Mouse (Mus musculus) embryonic facial prominence, embryonic 10.5 days (tissue): Measurements from ENCODE around the gene Ntng2. TPM values are rescaled to one million over a fixed set of nuclear protein-coding genes. Genes with fewer than 3 reads are reported as not detected.

Source experiments
- DNase-seq: peaks from one replicate; pipeline ENCODE4 v3.0.0-alpha.2; 2017; ENCODE audit warnings: low spot score
- H3K27ac ChIP-seq: fragments of 300-500 bp; sonication (generic); replicated peaks from 2 replicates; pipeline ENCODE4 v1.5.1; 2016; ENCODE audit warnings: mild to moderate bottlenecking
- H3K27me3 ChIP-seq: fragments of 300-500 bp; sonication (generic); replicated peaks from 2 replicates; pipeline ENCODE4 v1.6.1; 2016; ENCODE audit warnings: low read depth, mild to moderate bottlenecking; ENCODE audit not compliant: poor library complexity, severe bottlenecking
- H3K36me3 ChIP-seq: fragments of 300-500 bp; sonication (generic); replicated peaks from 2 replicates; pipeline ENCODE4 v1.6.1; 2016; ENCODE audit warnings: mild to moderate bottlenecking, moderate library complexity
- H3K4me1 ChIP-seq: fragments of 300-500 bp; sonication (generic); 2 replicates; pipeline ENCODE4 v1.6.1; 2016
- H3K4me3 ChIP-seq: fragments of 300-500 bp; sonication (generic); 2 replicates; pipeline ENCODE4 v1.5.1; 2016; ENCODE audit warnings: mild to moderate bottlenecking, moderate library complexity
- H3K9me3 ChIP-seq: fragments of 300-500 bp; sonication (generic); 2 replicates; pipeline ENCODE4 v1.6.1; 2016; ENCODE audit warnings: mild to moderate bottlenecking
- WGBS: fragments of 180-500 bp; shearing (Covaris S2); methylation state at CpG from one replicate; pipeline ENCODE4 v1.1.7; 2016; 5-methylcytosine and 5-hydroxymethylcytosine counted together
- polyA plus RNA-seq: library from polyadenylated mRNA; unstranded; fragments of >200 nt; fragmentation: Nextera tagmentation; extraction: Ambion mirVana; gene quantifications from 2 replicates; pipeline ENCODE4 v1.2.1, GENCODE M21; 2016

Gene Ntng2
- polyA plus RNA-seq, 1 experiment from 2014 or later = 1.4 TPM

- peak; percentile 51 for DNase-seq
- Histone ChIP-seq H3K36me3 (no peaks in the 10 kb centered on the region), H3K27me3 (peaks cover 100% of the 10 kb centered on the region), H3K27ac (peak overlapping the region; percentile 40; the same call in 1 of the 2 replicates), H3K9me3 (no peaks in the 10 kb centered on the region), H3K4me1 (peaks cover 74% of the 10 kb centered on the region), H3K4me3 (peak overlapping the region; percentile 74)
- WGBS = under 1% methylated on average over 61 of the region's 61 CpGs
Observed at GRCm38 (mm10) chr2:29251095-29252058, 1.4 kb downstream of the Ntng2 start.

GRCm38 (mm10) chr2:29250263-29251094 lies 2.3 kb downstream of the Ntng2 start:
- Histone ChIP-seq H3K27me3 (peaks cover 100% of the 10 kb centered on the region), H3K27ac (no peak overlapping the region), H3K36me3 (no peaks in the 10 kb centered on the region), H3K4me1 (peaks cover 69% of the 10 kb centered on the region), H3K9me3 (no peaks in the 10 kb centered on the region), H3K4me3 (peak overlapping the region; percentile 74)
- WGBS = under 1% methylated on average over 44 of the region's 44 CpGs
- DNase-seq = peak; percentile 70

- Histone ChIP-seq H3K27ac (no peak overlapping the region), H3K4me1 (peaks cover 69% of the 10 kb centered on the region), H3K9me3 (no peaks in the 10 kb centered on the region), H3K27me3 (peaks cover 99% of the 10 kb centered on the region), H3K36me3 (no peaks in the 10 kb centered on the region), H3K4me3 (peak overlapping the region; percentile 74)
- DNase-seq = peak; percentile 31
- WGBS = 2% methylated on average over 10 of the region's 10 CpGs
Observed at GRCm38 (mm10) chr2:29249852-29250251, 3.0 kb downstream of the Ntng2 start.

DNA sequence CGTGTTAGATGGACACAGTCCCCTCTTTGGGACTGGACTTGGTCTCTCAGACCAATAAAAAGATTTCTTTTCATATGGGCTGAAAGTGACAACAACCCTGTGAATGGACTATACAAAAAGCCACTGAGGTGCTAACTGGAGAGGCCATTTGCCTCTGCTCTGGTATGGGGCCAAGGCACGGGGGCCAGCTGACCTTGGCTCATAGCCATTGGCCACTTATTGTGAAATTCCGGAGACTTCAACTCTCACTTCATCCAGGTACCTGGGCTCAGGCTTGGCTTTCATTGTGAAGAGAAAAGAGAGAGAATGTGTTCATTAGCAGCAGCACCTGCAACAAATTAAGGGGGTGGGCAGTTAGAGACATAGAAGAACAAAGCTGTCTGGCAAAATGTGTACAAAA lies 4.3 kb downstream of the Ntng2 start:
- WGBS = 73% methylated on average over 3 of the region's 3 CpGs
- Histone ChIP-seq H3K27me3 (peaks cover 92% of the 10 kb centered on the region), H3K27ac (no peak overlapping the region), H3K9me3 (no peaks in the 10 kb centered on the region), H3K4me1 (peaks cover 60% of the 10 kb centered on the region), H3K36me3 (0 out of 2 replicates have a peak, but pooled peaks cover 7% of the 10 kb centered on the region), H3K4me3 (no peak overlapping the region)
- DNase-seq = no peak

DNA sequence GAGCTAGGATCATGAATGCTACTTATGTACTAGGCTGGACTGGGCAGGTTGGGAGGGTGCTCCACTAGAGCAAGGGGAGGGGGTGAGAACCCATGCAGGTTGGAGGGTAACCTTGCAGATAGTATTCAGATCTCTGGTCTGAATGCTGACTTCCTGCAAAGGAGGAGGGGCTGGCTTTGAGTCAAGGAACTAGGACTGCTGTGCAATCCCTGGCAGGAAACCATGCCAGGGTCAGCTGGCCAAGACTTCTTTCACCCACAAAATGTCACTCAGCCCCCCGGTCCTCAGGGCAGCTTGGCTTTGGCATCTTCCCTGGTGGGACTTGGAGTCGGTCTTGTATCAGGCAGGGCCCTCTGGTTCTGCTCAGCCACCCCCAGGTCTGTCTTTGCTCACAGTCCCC lies 5.4 kb downstream of the Ntng2 start:
- H3K36me3 ChIP-seq = 0 out of 2 replicates have a peak, but pooled peaks cover 7% of the 10 kb centered on the region
- H3K4me3 ChIP-seq = no peak overlapping the region
- whole genome bisulfite sequencing = 90% methylated on average over 2 of the region's 2 CpGs
- DNase-seq = no peak
- H3K9me3 ChIP-seq = no peaks in the 10 kb centered on the region
- peaks cover 80% of the 10 kb centered on the region for H3K27me3 ChIP-seq
- H3K27ac ChIP-seq = no peak overlapping the region
- peaks cover 48% of the 10 kb centered on the region for H3K4me1 ChIP-seq

DNA sequence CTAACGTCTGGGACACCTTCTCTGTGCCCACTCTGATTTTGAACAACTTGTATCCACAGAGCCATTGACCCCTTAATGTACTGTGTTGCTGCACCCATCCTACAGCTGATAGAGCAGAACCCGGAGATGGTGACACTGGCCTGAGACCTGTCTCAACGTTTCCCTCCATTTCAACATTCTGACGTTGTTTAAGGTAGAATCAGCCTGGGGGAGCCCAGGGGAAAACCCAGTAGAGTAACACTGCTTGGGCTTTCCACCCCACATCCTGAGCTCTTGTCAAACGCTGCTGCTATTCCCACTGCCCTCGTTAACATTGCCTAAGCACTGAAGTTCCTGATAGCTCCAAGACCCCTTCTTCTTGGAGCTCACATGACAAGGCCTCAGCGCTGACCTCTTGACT lies 5.9 kb downstream of the Ntng2 start:
- peaks cover 75% of the 10 kb centered on the region for H3K27me3 ChIP-seq
- no peak for DNase-seq
- no peak overlapping the region for H3K27ac ChIP-seq
- H3K36me3 ChIP-seq = 0 out of 2 replicates have a peak, but pooled peaks cover 7% of the 10 kb centered on the region
- H3K4me1 ChIP-seq = peaks cover 43% of the 10 kb centered on the region
- 71% methylated on average over 7 of the region's 7 CpGs for WGBS
- no peak overlapping the region for H3K4me3 ChIP-seq
- H3K9me3 ChIP-seq = no peaks in the 10 kb centered on the region

DNA sequence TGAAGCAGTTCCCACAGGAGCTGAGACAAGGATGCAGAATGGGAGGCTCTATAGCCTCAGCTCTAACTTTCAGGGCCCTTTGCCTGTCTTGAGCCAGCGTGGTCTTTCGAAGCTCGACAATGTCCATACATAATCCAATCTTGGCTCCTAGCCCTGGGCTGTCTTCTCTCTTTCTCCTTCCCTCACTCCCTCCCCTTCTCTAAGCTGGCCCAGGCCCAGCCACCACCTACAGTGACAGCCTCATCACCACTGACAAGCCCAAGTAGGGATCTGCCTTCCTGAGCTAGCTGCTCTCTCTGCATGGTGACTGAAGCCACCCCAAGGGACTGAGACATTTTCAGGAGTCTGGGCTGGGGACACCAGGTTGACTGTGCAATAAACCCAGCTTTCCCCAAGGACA lies 6.5 kb downstream of the Ntng2 start:
- H3K27ac ChIP-seq = no peak overlapping the region
- DNase-seq = no peak
- peaks cover 37% of the 10 kb centered on the region for H3K4me1 ChIP-seq
- 70% methylated on average over 3 of the region's 3 CpGs for WGBS
- H3K4me3 ChIP-seq = no peak overlapping the region
- H3K36me3 ChIP-seq = 0 out of 2 replicates have a peak, but pooled peaks cover 7% of the 10 kb centered on the region
- H3K9me3 ChIP-seq = no peaks in the 10 kb centered on the region
- H3K27me3 ChIP-seq = peaks cover 70% of the 10 kb centered on the region

DNA sequence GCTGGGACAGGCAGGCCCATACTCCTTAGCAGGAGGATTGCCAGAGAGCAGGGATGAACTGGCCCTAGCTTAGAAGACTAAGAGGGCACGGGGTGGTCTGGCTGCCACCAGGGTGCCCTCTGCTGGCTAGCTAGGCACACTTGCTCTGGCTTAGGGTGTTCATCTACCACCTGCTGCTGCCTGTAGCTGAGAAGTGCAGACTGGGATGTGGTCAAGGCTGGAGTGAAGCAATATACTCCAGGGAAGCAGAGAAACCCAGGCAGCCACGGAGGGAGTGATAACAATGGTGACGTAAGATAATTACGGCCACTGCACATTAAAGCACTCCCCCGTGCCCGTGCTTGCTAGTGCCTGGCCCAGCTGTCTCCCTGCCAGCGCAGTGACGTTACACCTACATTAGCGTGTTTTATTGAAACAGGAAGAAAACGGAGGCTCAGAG lies 7.4 kb downstream of the Ntng2 start:
- peak; percentile 51 for DNase-seq
- no peak overlapping the region for H3K27ac ChIP-seq
- H3K4me1 ChIP-seq = peaks cover 28% of the 10 kb centered on the region
- WGBS = 47% methylated on average over 10 of the region's 10 CpGs
- H3K9me3 ChIP-seq = no peaks in the 10 kb centered on the region
- H3K4me3 ChIP-seq = no peak overlapping the region
- H3K27me3 ChIP-seq = peaks cover 70% of the 10 kb centered on the region
- 0 out of 2 replicates have a peak, but pooled peaks cover 7% of the 10 kb centered on the region for H3K36me3 ChIP-seq

- WGBS = 79% methylated on average over 17 of the region's 17 CpGs
- Histone ChIP-seq H3K27me3 (peaks cover 20% of the 10 kb centered on the region), H3K9me3 (no peaks in the 10 kb centered on the region), H3K36me3 (0 out of 2 replicates have a peak, but pooled peaks cover 5% of the 10 kb centered on the region), H3K4me3 (no peak overlapping the region), H3K27ac (no peak overlapping the region), H3K4me1 (peaks cover 20% of the 10 kb centered on the region)
- DNase-seq = peak; percentile 24
Observed at GRCm38 (mm10) chr2:29239329-29239728, 13.5 kb downstream of the Ntng2 start.

- Histone ChIP-seq H3K4me1 (peaks cover 20% of the 10 kb centered on the region), H3K27ac (no peak overlapping the region), H3K9me3 (no peaks in the 10 kb centered on the region), H3K36me3 (no peaks in the 10 kb centered on the region), H3K27me3 (peaks cover 21% of the 10 kb centered on the region), H3K4me3 (no peak overlapping the region)
- DNase-seq = peak; percentile 56
- WGBS = 26% methylated on average over 4 of the region's 4 CpGs
Observed at GRCm38 (mm10) chr2:29237623-29238022, 15.2 kb downstream of the Ntng2 start.

DNA sequence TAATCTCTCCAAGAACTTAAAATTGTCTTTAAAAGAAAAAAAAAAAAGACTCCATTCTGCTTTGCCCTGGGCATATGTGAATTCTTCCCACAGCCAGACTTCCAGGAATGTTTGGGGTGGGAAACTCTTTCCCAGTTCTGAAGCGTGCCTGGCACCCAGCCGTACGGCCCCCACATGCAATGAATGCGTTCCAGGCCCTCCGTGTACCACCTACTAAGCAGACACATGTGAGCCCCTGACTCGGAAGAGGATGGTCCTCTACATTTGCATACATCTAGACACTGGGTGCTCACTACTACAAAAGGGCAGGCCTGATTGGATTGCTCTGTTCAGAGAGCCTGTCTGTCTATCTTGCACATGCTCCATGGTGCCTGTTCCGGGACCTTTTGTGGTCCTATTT lies 17.0 kb downstream of the Ntng2 start:
- H3K27ac ChIP-seq = no peak overlapping the region
- peaks cover 15% of the 10 kb centered on the region for H3K27me3 ChIP-seq

GRCm38 (mm10) chr2:29235026-29235425 lies 17.8 kb downstream of the Ntng2 start:
- 78% methylated on average over 3 of the region's 3 CpGs for WGBS
- H3K9me3 ChIP-seq = no peaks in the 10 kb centered on the region
- DNase-seq = no peak
- no peak overlapping the region for H3K27ac ChIP-seq
- no peaks in the 10 kb centered on the region for H3K36me3 ChIP-seq
- H3K27me3 ChIP-seq = peaks cover 11% of the 10 kb centered on the region
- H3K4me1 ChIP-seq = peaks cover 24% of the 10 kb centered on the region
- no peak overlapping the region for H3K4me3 ChIP-seq

More for the DNA sequence above, 17.0 kb downstream of the Ntng2 start:
- DNase-seq = no peak
- no peaks in the 10 kb centered on the region for H3K36me3 ChIP-seq
- H3K9me3 ChIP-seq = no peaks in the 10 kb centered on the region
- WGBS = 75% methylated on average over 7 of the region's 7 CpGs
- peaks cover 20% of the 10 kb centered on the region for H3K4me1 ChIP-seq
- H3K4me3 ChIP-seq = no peak overlapping the region
